Mouse (Mus musculus): Measurements from ENCODE around the gene Sec1.

Gene Sec1

DNA sequence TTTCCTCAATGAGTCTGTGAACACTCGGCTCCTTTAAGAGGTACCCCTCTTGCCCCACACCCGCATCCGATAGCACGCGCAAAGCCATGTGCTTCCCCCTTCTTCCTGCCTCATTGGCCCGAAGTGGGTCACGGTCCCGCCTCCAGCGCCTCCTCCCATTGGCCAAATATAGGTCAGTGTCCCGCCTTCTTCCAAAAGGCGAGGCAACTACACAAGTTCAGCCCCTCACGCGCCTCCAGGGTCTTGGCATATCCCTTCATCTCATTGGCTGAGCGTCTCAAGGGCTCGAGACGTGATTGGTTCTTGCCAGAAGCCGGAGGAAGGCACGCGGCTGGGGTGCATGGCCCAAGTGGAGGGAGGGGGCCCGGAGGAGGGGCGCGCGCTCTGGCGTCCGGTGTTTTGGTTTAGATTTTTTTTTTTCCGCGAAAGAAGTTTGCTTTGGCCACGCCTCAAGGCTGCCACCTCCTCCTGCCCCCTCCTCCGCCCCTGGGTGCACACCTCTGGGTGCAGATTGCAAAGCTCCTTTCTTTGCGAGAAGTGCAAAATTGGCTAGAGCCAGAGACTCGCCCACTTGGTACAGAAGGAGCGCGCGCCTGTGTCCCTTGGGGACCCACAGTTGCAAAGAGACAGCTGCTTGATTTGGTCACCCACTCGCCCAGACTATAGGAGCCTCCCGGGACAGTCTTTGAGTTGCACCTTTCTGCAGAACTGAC lies 10.7 kb upstream of the Sec1 start, which contains the start of gene Dbp:
Dbp (plus strand) TSS at position 359 of the 713 bp plus-strand sequence.
- peak; percentile 98 for DNase-seq (ENCODE audit: low read depth)

- peak; percentile 82 for DNase-seq (ENCODE audit: low read depth)
Observed at GRCm38 (mm10) chr7:45704046-45704559, 9.9 kb upstream of the Sec1 start.

DNA sequence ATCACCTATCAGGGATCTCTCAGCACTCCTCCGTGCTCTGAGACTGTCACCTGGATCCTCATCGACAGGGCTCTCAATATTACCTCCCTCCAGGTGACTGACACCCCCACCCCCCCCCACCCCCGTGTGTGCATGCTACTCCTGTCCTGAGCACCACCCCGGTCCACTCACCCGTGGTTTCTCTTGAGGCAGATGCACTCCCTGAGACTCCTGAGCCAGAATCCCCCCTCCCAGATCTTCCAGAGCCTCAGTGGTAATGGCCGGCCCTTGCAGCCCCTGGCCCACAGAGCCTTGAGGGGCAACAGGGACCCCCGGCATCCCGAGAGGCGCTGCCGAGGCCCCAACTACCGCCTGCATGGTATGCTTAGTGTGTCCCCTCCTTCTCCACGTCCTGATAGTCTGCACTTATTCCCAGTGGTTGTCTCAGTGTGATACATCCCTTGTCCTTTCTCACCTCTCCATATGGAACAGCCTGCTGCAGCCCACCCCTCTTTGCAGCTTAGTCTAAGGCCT lies 9.4 kb upstream of the Sec1 start:
- no peak for DNase-seq (ENCODE audit: low read depth)

GRCm38 (mm10) chr7:45702809-45703520 lies 8.8 kb upstream of the Sec1 start:
- peak; percentile 22 for DNase-seq (ENCODE audit: low read depth)

DNA sequence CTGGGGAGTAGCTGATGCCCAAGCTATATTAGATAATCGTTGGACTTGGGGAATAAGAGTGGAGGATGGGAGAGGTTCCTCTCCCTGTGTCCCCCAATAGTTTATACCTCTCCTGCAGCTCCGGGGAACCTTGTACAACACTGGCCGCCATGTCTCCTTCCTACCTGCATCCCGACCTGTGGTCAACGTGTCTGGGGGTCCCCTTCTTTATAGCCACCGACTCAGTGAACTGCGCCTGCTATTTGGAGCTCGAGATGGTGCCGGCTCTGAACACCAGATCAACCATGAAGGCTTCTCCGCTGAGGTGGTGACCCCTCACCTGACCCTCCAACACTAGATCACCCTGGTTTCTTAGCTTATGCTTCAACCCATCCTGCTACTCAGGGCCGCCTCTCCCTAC lies 8.1 kb upstream of the Sec1 start:
- no peak for DNase-seq (ENCODE audit: low read depth)

DNA sequence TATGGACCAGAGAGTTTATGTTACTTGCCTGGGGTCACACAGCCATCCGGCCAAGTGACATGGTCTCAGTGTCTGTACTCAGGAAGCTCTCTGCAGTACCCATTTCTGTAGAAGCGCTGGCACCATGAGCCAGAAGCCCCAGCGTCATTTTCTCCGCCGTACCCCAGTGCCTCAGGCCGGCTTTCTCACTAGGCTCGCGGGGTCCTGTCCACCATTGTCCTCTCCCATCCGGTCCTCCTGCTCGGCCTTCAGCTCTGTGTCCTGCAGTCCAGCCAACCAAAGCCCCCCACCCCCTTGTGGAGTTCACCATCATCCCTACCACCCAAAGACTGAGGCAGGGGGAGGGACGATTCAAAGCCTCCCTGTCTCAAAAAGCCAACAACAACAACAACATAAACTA lies 7.4 kb upstream of the Sec1 start:
- no peak for DNase-seq (ENCODE audit: low read depth)

DNA sequence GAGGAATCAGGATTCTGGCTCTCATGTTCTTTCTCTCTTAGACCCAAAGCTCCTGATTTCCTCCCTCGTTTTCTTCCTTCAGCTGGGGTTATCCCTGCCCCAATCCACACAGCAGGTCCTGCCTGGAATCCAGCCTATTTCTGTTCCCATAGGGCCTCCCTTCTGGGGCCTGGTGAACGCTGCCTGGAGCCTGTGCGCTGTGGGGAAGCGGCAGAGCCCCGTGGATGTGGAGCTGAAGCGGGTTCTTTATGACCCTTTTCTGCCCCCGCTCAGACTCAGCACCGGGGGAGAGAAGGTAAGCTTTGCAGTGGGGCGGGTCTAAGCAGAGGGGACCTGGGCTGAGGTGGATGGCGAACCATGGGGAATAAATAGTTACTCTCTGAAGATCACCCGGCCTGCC lies 6.9 kb upstream of the Sec1 start:
- no peak for DNase-seq (ENCODE audit: low read depth)

- peak; percentile 76 for DNase-seq (ENCODE audit: low read depth)
Observed at GRCm38 (mm10) chr7:45700301-45701015, 6.3 kb upstream of the Sec1 start.

- peak; percentile 19 for DNase-seq (ENCODE audit: low read depth)
Observed at GRCm38 (mm10) chr7:45699523-45700141, 5.4 kb upstream of the Sec1 start, which contains the start of gene Car11. Gene Car11, plus strand, starts transcription at chr7:45699843.

GRCm38 (mm10) chr7:45697894-45698293 lies 3.7 kb upstream of the Sec1 start:
- DNase-seq (ENCODE audit: low read depth) = no peak

DNA sequence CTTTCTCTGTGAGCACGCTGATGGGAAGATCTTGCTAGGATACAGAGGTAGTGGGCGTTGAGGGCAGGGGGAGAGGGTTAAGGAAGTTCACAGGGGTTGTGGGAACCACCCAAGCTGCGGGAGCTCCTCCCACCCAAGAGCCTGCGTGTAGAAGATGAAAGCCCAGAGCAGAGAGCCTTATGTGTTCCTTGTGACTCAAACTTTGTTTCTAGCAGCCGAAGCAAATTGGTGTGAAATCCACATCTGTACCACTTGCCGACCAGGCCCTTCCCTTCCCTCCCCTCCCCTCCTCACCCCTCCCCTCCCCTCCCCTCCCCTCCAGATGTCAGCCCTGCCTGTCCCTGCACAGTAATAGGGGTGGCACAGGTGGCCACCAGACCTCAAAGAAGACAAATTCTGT lies 896 bp upstream of the Sec1 start:
- peak; percentile 63 for DNase-seq (ENCODE audit: low read depth)

GRCm38 (mm10) chr7:45692364-45692763 lies 1.8 kb downstream of the Sec1 start:
- DNase-seq (ENCODE audit: low read depth) = no peak

DNA sequence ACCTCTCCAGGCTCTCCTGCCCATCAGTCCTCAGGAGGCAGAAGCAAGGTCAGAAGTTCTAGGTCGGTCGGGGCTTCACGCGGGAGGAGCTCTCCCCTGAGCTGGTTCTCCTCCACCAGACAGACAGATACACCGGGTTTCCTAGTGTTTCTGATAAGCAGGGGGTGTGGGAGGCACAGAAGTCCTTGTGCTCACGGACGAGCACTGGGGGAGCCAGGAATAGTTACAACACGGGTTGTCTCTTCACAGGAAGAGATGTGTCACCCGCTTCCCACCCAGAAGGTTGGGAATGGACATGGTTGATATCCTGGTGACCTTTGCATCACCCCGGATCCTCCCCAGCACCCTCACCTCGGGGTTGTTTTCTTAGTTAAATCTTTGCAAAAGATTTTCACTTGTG lies 4.4 kb downstream of the Sec1 start:
- DNase-seq (ENCODE audit: low read depth) = no peak

GRCm38 (mm10) chr7:45689099-45689498 lies 5.1 kb downstream of the Sec1 start:
- DNase-seq (ENCODE audit: low read depth) = no peak

GRCm38 (mm10) chr7:45686841-45687240 lies 7.4 kb downstream of the Sec1 start:
- peak; percentile 64 for DNase-seq (ENCODE audit: low read depth)

- DNase-seq (ENCODE audit: low read depth) = no peak
Observed at GRCm38 (mm10) chr7:45685811-45686210, 8.4 kb downstream of the Sec1 start.

- peak; percentile 61 for DNase-seq (ENCODE audit: low read depth)
Observed at GRCm38 (mm10) chr7:45683396-45684050, 10.7 kb downstream of the Sec1 start, which contains the start of gene Ntn5. Gene Ntn5, plus strand, starts transcription at chr7:45684022.

DNA sequence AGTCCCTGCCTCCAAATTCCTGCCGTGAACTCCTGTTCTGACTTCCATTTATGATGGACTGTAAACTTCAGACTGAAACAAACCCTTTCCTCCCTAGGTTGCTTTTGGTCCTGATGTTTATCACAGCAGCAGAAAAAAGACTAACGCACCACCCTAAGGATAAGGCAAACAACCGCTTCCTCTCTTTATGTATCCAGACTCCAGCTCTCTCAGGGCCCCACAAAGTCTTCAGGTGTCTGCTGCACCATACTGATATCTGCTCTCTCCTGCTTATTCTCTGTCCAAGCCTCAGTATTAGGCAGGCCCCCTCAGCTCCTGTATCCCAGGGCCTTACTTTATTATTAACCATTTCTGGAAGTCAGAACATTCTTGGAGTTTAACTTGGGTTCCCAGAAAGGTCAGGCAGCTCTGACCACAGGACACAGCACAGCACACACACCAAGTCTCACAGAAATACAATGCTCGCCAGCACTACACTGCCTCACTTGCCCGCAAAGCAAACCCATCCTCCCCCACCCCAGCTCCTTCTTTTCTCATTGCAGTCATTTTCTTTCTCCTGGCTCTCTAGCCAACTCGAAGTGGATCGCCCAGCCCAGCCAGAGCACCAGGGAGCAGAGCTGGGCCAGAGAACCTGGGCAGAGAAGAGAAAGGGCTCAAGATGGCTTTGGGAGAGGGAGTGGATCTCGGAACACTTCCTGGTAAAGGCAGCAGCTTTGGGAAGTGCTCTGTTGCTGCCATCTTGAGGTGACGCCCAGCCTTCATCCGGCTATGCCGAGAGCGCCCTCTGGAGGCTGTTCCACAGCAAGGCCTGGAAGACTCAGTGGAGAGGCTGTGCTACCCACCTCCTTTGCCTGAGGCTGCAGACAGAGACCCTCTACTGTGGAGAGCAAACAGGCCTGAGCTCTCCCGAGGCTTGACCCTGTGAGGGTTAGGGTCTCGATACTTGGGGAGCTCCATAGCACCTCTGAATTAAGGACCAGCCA lies 11.8 kb downstream of the Sec1 start:
- peak; percentile 91 for DNase-seq (ENCODE audit: low read depth)

- DNase-seq (ENCODE audit: low read depth) = peak; percentile 36
Observed at GRCm38 (mm10) chr7:45681046-45681736, 13.0 kb downstream of the Sec1 start.
